Mouse (Mus musculus): ENCODE results near the gene Mical3. TPM values are rescaled to one million over a fixed set of nuclear protein-coding genes. Genes with fewer than 3 reads are reported as not detected.
A peak's percentile ranks its signal among the peaks of the same experiment; 100 is the strongest.

The Mical3 gene
- total RNA-seq, 2 experiments from 2014 or later: 88.3 to 103 TPM

GRCm38 (mm10) chr6:121109181-121109981 is 21.4 kb downstream of the Mical3 start:
- peak; percentile 17 to 34 for DNase-seq

GRCm38 (mm10) chr6:121108075-121108474 is 22.7 kb downstream of the Mical3 start:
- no peak for DNase-seq

- DNase-seq: no peak
Measured at GRCm38 (mm10) chr6:121106711-121107405, 23.9 kb downstream of the Mical3 start.

GRCm38 (mm10) chr6:121105726-121106125 is 25.1 kb downstream of the Mical3 start:
- DNase-seq: no peak

- no peak for DNase-seq
Measured at GRCm38 (mm10) chr6:121103406-121104171, 27.2 kb downstream of the Mical3 start.

- DNase-seq: no peak
Measured at GRCm38 (mm10) chr6:121102941-121103340, 27.9 kb downstream of the Mical3 start.

- DNase-seq: no peak
Measured at GRCm38 (mm10) chr6:121102084-121102483, 28.7 kb downstream of the Mical3 start.

- no peak for DNase-seq
Measured at GRCm38 (mm10) chr6:121101201-121101600, 29.6 kb downstream of the Mical3 start.

GRCm38 (mm10) chr6:121099831-121100230 is 31.0 kb downstream of the Mical3 start:
- DNase-seq: no peak

- DNase-seq: no peak
Measured at GRCm38 (mm10) chr6:121099228-121099608, 31.6 kb downstream of the Mical3 start.

- DNase-seq: no peak
Measured at GRCm38 (mm10) chr6:121098511-121099227, 32.1 kb downstream of the Mical3 start.

- no peak for DNase-seq
Measured at GRCm38 (mm10) chr6:121098109-121098508, 32.7 kb downstream of the Mical3 start.

GRCm38 (mm10) chr6:121096862-121097261 is 33.9 kb downstream of the Mical3 start:
- no peak for DNase-seq

GRCm38 (mm10) chr6:121096390-121096789 is 34.4 kb downstream of the Mical3 start:
- DNase-seq: no peak

- DNase-seq: no peak
Measured at GRCm38 (mm10) chr6:121093662-121094408, 37.0 kb downstream of the Mical3 start.

- no peak for DNase-seq
Measured at GRCm38 (mm10) chr6:121090786-121091185, 40.0 kb downstream of the Mical3 start.

GRCm38 (mm10) chr6:121087586-121088245 is 43.1 kb downstream of the Mical3 start:
- no peak for DNase-seq

- no peak for DNase-seq
Measured at GRCm38 (mm10) chr6:121087127-121087526, 43.7 kb downstream of the Mical3 start.

GRCm38 (mm10) chr6:121086226-121086625 is 44.6 kb downstream of the Mical3 start:
- no peak for DNase-seq

- DNase-seq: no peak
Measured at GRCm38 (mm10) chr6:121084050-121084480, 46.7 kb downstream of the Mical3 start.

GRCm38 (mm10) chr6:121082094-121082473 is 48.7 kb downstream of the Mical3 start:
- no peak for DNase-seq

Data from layer of hippocampus, postnatal 36 days (tissue).